Mouse (Mus musculus) lung, embryonic 14.5 days (tissue): ENCODE measurements at regions not wholly inside any gene's neighbourhood (a gene's known extent, or its start where the extent isn't known, plus 50 kb on each side); places are given as distances from the start of the nearest gene placed in this dataset.

Source experiments
- ATAC-seq: fragments of 200-750 bp; cut with Nextera tagmentation; 2 replicates; pipeline ENCODE4 v1.8.0; 2017; ENCODE audit warnings: mild to moderate bottlenecking, moderate TSS enrichment, moderate library complexity; ENCODE audit not compliant: insufficient read depth
- DNase-seq: peaks from one replicate; pipeline ENCODE4 v3.0.0-alpha.2; 2015
- H3K27ac ChIP-seq: fragments of 300-500 bp; sonication (generic); 2 replicates; pipeline ENCODE4 v1.5.1; 2014; ENCODE audit warnings: low read depth, mild to moderate bottlenecking, moderate library complexity
- H3K27me3 ChIP-seq: fragments of 300-500 bp; sonication (generic); 2 replicates; pipeline ENCODE4 v1.6.1; 2014; ENCODE audit warnings: low read length, control low read depth; ENCODE audit not compliant: insufficient read depth
- H3K36me3 ChIP-seq: fragments of 300-500 bp; sonication (generic); 2 replicates; pipeline ENCODE4 v1.6.1; 2014; ENCODE audit warnings: control low read depth; ENCODE audit not compliant: insufficient read depth
- H3K4me1 ChIP-seq: fragments of 300-500 bp; sonication (generic); 2 replicates; pipeline ENCODE4 v1.6.1; 2014; ENCODE audit warnings: antibody characterized with exemption, control low read depth; ENCODE audit not compliant: insufficient read depth
- H3K4me2 ChIP-seq: fragments of 300-500 bp; sonication (generic); 2 replicates; pipeline ENCODE4 v1.6.1; 2014; ENCODE audit warnings: mild to moderate bottlenecking
- H3K4me3 ChIP-seq: fragments of 300-500 bp; sonication (generic); 2 replicates; pipeline ENCODE4 v1.5.1; 2014; ENCODE audit warnings: low read depth, low read length
- H3K9ac ChIP-seq: fragments of 300-500 bp; sonication (generic); 2 replicates; pipeline ENCODE4 v1.6.1; 2014
- H3K9me3 ChIP-seq: fragments of 300-500 bp; sonication (generic); 2 replicates; pipeline ENCODE4 v1.6.1; 2016; ENCODE audit warnings: low read depth, low read length, control low read depth
- CTCF ChIP-seq: IDR thresholded peaks from 2 replicates; pipeline ENCODE4 v1.5.1; 2016; ENCODE audit warnings: antibody characterized with exemption, low read depth
- WGBS: fragments of 180-500 bp; shearing (Covaris S2); extraction: QIAGEN DNeasy Blood & Tissue Kit; methylation state at CpG from one replicate; pipeline ENCODE4 v1.1.7; 2014; 5-methylcytosine and 5-hydroxymethylcytosine counted together

- ATAC-seq (no peak), DNase-seq (peak; percentile 60)
- Histone ChIP-seq H3K9ac (no peak overlapping the region), H3K27me3 (no peaks in the 10 kb centered on the region), H3K4me3 (no peak overlapping the region), H3K27ac (no peak overlapping the region), H3K4me1 (0 out of 2 replicates have a peak, but pooled peaks cover 4% of the 10 kb centered on the region), H3K4me2 (no peak overlapping the region), H3K9me3 (0 out of 2 replicates have a peak, but pooled peaks cover 3% of the 10 kb centered on the region), H3K36me3 (no peaks in the 10 kb centered on the region)
- no peak for TF ChIP-seq CTCF
- WGBS = 31% methylated on average over 3 of the region's 3 CpGs
Measured at GRCm38 (mm10) chr8:116379851-116380250, 124.9 kb upstream of the Dynlrb2 start.

DNA sequence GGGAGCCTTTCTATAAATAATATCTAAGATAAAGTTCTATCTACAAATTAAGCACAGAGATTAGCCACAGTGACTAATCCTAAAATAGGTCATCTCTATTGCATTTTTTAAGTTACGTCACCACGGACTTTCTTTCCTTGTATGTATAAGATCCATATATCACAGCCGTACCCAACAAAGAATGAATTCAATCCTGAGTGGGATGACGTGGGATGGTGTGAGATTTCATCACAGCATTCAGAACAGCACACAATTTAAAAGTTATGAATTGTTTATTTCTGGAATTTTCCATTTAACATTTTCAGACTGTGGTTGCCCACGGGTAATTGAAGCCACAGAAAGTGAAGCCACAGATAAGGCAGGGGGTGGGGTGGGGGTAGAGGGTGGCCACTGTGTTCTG is 129.0 kb upstream of the Dynlrb2 start:
- Histone ChIP-seq H3K27me3 (no peaks in the 10 kb centered on the region), H3K36me3 (no peaks in the 10 kb centered on the region), H3K4me3 (no peak overlapping the region), H3K9me3 (0 out of 2 replicates have a peak, but pooled peaks cover 3% of the 10 kb centered on the region), H3K9ac (no peak overlapping the region), H3K27ac (no peak overlapping the region), H3K4me1 (no peaks in the 10 kb centered on the region), H3K4me2 (no peak overlapping the region)
- no peak for TF ChIP-seq CTCF
- DNase-seq (no peak), ATAC-seq (no peak)
- 62% methylated on average over 5 of the region's 5 CpGs for WGBS

DNA sequence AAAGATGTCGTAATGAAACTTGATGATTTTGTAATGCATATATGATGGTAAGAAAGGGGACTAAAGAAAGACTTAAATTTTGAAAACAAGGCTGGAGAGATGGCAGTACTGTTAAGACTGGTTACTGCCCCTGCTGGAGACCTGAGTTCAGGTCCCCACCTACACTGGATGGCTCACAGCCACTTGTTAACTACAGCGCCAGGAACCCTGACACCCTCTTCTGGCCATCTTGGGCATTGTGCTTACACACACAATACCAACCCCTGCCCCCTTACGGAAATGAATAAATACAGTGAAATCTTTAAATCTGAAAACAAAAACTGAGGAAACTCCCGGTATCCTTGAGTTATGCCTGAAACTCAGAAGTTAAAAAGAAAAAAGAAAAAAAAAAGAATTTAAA is 131.7 kb upstream of the Dynlrb2 start:
- H3K36me3 ChIP-seq = no peaks in the 10 kb centered on the region
- DNase-seq = peak; percentile 41
- no peak for ATAC-seq
- H3K4me2 ChIP-seq = no peak overlapping the region
- no peak overlapping the region for H3K4me3 ChIP-seq
- H3K27ac ChIP-seq = no peak overlapping the region
- no peaks in the 10 kb centered on the region for H3K27me3 ChIP-seq
- peak; percentile 60 for TF ChIP-seq CTCF
- WGBS = 79% methylated on average over 4 of the region's 4 CpGs
- H3K4me1 ChIP-seq = no peaks in the 10 kb centered on the region
- H3K9ac ChIP-seq = no peak overlapping the region
- H3K9me3 ChIP-seq = 0 out of 2 replicates have a peak, but pooled peaks cover 3% of the 10 kb centered on the region

GRCm38 (mm10) chr8:116372574-116372973 is 132.2 kb upstream of the Dynlrb2 start:
- Histone ChIP-seq H3K27ac (no peak overlapping the region; the same call in 1 of the 2 replicates), H3K4me1 (no peaks in the 10 kb centered on the region), H3K4me2 (no peak overlapping the region), H3K36me3 (no peaks in the 10 kb centered on the region), H3K27me3 (no peaks in the 10 kb centered on the region), H3K9ac (no peak overlapping the region), H3K4me3 (no peak overlapping the region), H3K9me3 (0 out of 2 replicates have a peak, but pooled peaks cover 3% of the 10 kb centered on the region)
- no peak for TF ChIP-seq CTCF
- ATAC-seq = peak; percentile 81; the same call in 1 of the 2 replicates
- peak; percentile 86 for DNase-seq
- WGBS = 30% methylated on average over 3 of the region's 3 CpGs

DNA sequence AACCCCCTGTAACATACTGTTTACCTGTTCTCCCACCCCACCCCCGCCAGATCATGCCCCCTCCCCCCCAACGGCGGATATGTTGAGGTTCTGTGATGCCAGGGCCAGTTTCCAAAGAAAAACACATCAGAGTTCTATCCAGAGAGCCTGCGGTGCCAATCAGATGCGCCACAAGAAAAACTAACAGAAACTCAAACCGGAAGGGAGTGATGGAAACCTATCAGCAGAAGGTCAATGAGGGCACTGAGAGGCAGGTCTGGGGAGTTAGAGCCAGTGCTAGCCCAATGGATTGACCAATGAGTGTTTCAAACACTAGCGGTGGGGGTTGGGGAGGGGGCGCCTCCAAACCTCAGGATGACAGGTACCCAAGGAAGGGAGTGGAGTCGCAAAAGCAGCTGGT is 132.7 kb upstream of the Dynlrb2 start:
- Histone ChIP-seq H3K9ac (no peak overlapping the region), H3K4me2 (no peak overlapping the region), H3K27ac (no peak overlapping the region; the same call in 1 of the 2 replicates), H3K27me3 (no peaks in the 10 kb centered on the region), H3K36me3 (no peaks in the 10 kb centered on the region), H3K4me1 (no peaks in the 10 kb centered on the region), H3K4me3 (no peak overlapping the region), H3K9me3 (no peaks in the 10 kb centered on the region)
- TF ChIP-seq CTCF = no peak
- DNase-seq = no peak
- ATAC-seq = peak; percentile 13; the same call in 1 of the 2 replicates
- WGBS = 56% methylated on average over 9 of the region's 9 CpGs

GRCm38 (mm10) chr8:116367491-116367890 is 137.3 kb upstream of the Dynlrb2 start:
- TF ChIP-seq CTCF = no peak
- WGBS = 55% methylated on average over 6 of the region's 6 CpGs

GRCm38 (mm10) chr8:116366706-116367105 is 138.1 kb upstream of the Dynlrb2 start:
- DNase-seq (no peak), ATAC-seq (no peak)
- Histone ChIP-seq H3K27me3 (no peaks in the 10 kb centered on the region), H3K4me2 (no peak overlapping the region), H3K27ac (no peak overlapping the region), H3K36me3 (no peaks in the 10 kb centered on the region), H3K9me3 (no peaks in the 10 kb centered on the region), H3K9ac (no peak overlapping the region), H3K4me3 (no peak overlapping the region), H3K4me1 (no peaks in the 10 kb centered on the region)
- no peak for TF ChIP-seq CTCF
- WGBS = 39% methylated on average over 3 of the region's 3 CpGs

More at GRCm38 (mm10) chr8:116367491-116367890, 137.3 kb upstream of the Dynlrb2 start:
- no peaks in the 10 kb centered on the region for H3K9me3 ChIP-seq
- no peaks in the 10 kb centered on the region for H3K36me3 ChIP-seq
- DNase-seq (peak; percentile 23), ATAC-seq (no peak)
- no peaks in the 10 kb centered on the region for H3K27me3 ChIP-seq
- no peak overlapping the region for H3K9ac ChIP-seq
- no peak overlapping the region for H3K4me2 ChIP-seq
- no peak overlapping the region for H3K4me3 ChIP-seq
- no peaks in the 10 kb centered on the region for H3K4me1 ChIP-seq
- H3K27ac ChIP-seq = no peak overlapping the region
